Mouse (Mus musculus) heart, postnatal 0 days (tissue): ENCODE results near the gene Hpse2. TPM values are rescaled to one million over a fixed set of nuclear protein-coding genes. Genes with fewer than 3 reads are reported as not detected.
A peak's percentile ranks its signal among the peaks of the same experiment; 100 is the strongest.

Experiments
- ATAC-seq: fragments of 200-750 bp; cut with Nextera tagmentation; 2 replicates; pipeline ENCODE4 v1.8.0; 2017; ENCODE audit warnings: low read depth, moderate number of reproducible peaks, moderate library complexity; ENCODE audit not compliant: insufficient read depth
- DNase-seq: peaks from one replicate; pipeline ENCODE4 v3.0.0-alpha.2; 2016; ENCODE audit warnings: low spot score
- H3K27ac ChIP-seq: fragments of 300-500 bp; sonication (generic); 2 replicates; pipeline ENCODE4 v1.5.1; 2014; ENCODE audit warnings: low read depth, mild to moderate bottlenecking
- H3K27me3 ChIP-seq: fragments of 300-500 bp; sonication (generic); 2 replicates; pipeline ENCODE4 v1.6.1; 2014; ENCODE audit warnings: low read length, mixed read lengths; ENCODE audit not compliant: control insufficient read depth, insufficient read depth
- H3K36me3 ChIP-seq: fragments of 300-500 bp; sonication (generic); replicated peaks from 2 replicates; pipeline ENCODE4 v1.6.1; 2014; ENCODE audit warnings: low read length, mixed read lengths; ENCODE audit not compliant: control insufficient read depth, insufficient read depth
- H3K4me1 ChIP-seq: fragments of 300-500 bp; sonication (generic); 2 replicates; pipeline ENCODE4 v1.6.1; 2014; ENCODE audit warnings: antibody characterized with exemption; ENCODE audit not compliant: control insufficient read depth, insufficient read depth
- H3K4me2 ChIP-seq: fragments of 300-500 bp; sonication (generic); 2 replicates; pipeline ENCODE4 v1.6.1; 2014; ENCODE audit warnings: low read depth, mild to moderate bottlenecking, low read length, moderate library complexity
- H3K4me3 ChIP-seq: fragments of 300-500 bp; sonication (generic); 2 replicates; pipeline ENCODE4 v1.5.1; 2014; ENCODE audit warnings: low read depth, low read length
- H3K9ac ChIP-seq: fragments of 300-500 bp; sonication (generic); replicated peaks from 2 replicates; pipeline ENCODE4 v1.6.1; 2014; ENCODE audit warnings: low read depth, low read length, mixed read lengths
- H3K9me3 ChIP-seq: fragments of 300-500 bp; sonication (generic); replicated peaks from 2 replicates; pipeline ENCODE4 v1.6.1; 2016; ENCODE audit warnings: low read length; ENCODE audit not compliant: control insufficient read depth
- CTCF ChIP-seq: IDR thresholded peaks from 2 replicates; pipeline ENCODE4 v1.5.1; 2016; ENCODE audit warnings: antibody characterized with exemption, control low read depth, low read depth
- EP300 ChIP-seq: IDR thresholded peaks from 2 replicates; pipeline ENCODE4 v1.6.1; 2016; ENCODE audit warnings: antibody characterized with exemption, low read depth
- WGBS: fragments of 180-500 bp; shearing (Covaris S2); extraction: QIAGEN DNeasy Blood & Tissue Kit; methylation state at CpG from one replicate; pipeline ENCODE4 v1.1.7; 2014; 5-methylcytosine and 5-hydroxymethylcytosine counted together
- polyA plus RNA-seq: library from polyadenylated mRNA; unstranded; fragments of >200 nt; fragmentation: Nextera tagmentation; extraction: Ambion mirVana; gene quantifications from 2 replicates; pipeline ENCODE4 v1.2.1, GENCODE M21; 2015
- total RNA-seq: library from RNA; depleted of rRNA; stranded (reverse); fragments of >200 nt; gene quantifications from 2 replicates; pipeline ENCODE4 v1.2.3, GENCODE M21; 2014; ENCODE audit warnings: low replicate concordance

The Hpse2 gene
- total and polyA plus RNA-seq, 2 experiments from 2014 or later = 0.45 to 0.69 TPM

DNA sequence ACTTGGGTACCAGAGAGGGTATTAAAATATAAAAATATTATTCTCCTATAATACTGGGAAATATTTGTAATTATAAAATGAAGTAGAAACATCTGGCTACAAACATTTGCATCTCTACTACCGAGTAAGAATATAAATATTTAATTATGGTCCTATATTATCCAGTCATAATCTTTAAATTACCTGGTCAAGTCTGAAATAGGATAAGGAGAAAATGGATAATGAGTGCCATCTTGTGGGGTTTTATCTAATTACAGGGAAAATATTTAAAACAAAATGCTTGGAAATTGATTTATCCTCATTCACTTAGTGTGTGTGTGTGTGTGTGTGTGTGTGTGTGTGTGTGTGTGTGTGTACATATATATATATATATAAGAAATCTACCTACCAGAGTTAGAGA lies 19.0 kb upstream of the Hpse2 start:
- Histone ChIP-seq H3K27ac (no peak overlapping the region), H3K4me3 (no peak overlapping the region), H3K27me3 (no peaks in the 10 kb centered on the region), H3K4me1 (no peaks in the 10 kb centered on the region), H3K36me3 (no peaks in the 10 kb centered on the region), H3K9me3 (no peaks in the 10 kb centered on the region), H3K4me2 (no peak overlapping the region), H3K9ac (no peak overlapping the region)
- ATAC-seq = no peak
- WGBS = 19% methylated on average over 1 of the region's 1 CpGs
- TF ChIP-seq EP300 (no peak), CTCF (0 out of 2 replicates have a peak, but pooled peaks have one; percentile 6)
- DNase-seq = no peak

GRCm38 (mm10) chr19:43396327-43396726 lies 8.2 kb upstream of the Hpse2 start:
- WGBS = 1% methylated on average over 4 of the region's 4 CpGs
- no peaks in the 10 kb centered on the region for H3K9me3 ChIP-seq
- ATAC-seq (no peak; the same call in 1 of the 2 replicates), DNase-seq (peak; percentile 33)
- H3K4me1 ChIP-seq = no peaks in the 10 kb centered on the region
- H3K36me3 ChIP-seq = no peaks in the 10 kb centered on the region
- H3K4me2 ChIP-seq = no peak overlapping the region
- H3K4me3 ChIP-seq = no peak overlapping the region
- TF ChIP-seq EP300 (no peak), CTCF (peak; percentile 76)
- H3K27me3 ChIP-seq = 0 out of 2 replicates have a peak, but pooled peaks cover 6% of the 10 kb centered on the region
- no peak overlapping the region for H3K9ac ChIP-seq
- H3K27ac ChIP-seq = no peak overlapping the region

GRCm38 (mm10) chr19:43387071-43387770 lies 934 bp downstream of the Hpse2 start:
- ATAC-seq = no peak
- H3K27me3 ChIP-seq = peaks cover 69% of the 10 kb centered on the region
- peaks cover 5% of the 10 kb centered on the region; the same call in 1 of the 2 replicates for H3K4me1 ChIP-seq
- H3K36me3 ChIP-seq = no peaks in the 10 kb centered on the region
- no peak overlapping the region for H3K9ac ChIP-seq
- DNase-seq = no peak
- WGBS = 3% methylated on average over 14 of the region's 14 CpGs
- H3K9me3 ChIP-seq = no peaks in the 10 kb centered on the region
- H3K27ac ChIP-seq = no peak overlapping the region
- TF ChIP-seq EP300 (no peak), CTCF (no peak)
- peak overlapping the region; percentile 59 for H3K4me2 ChIP-seq
- peak overlapping the region; percentile 38 for H3K4me3 ChIP-seq

GRCm38 (mm10) chr19:43386041-43386952 lies 1.9 kb downstream of the Hpse2 start:
- peak overlapping the region; percentile 59 for H3K4me2 ChIP-seq
- no peak overlapping the region for H3K9ac ChIP-seq
- ATAC-seq (no peak), DNase-seq (no peak)
- no peak overlapping the region for H3K27ac ChIP-seq
- H3K36me3 ChIP-seq = no peaks in the 10 kb centered on the region
- TF ChIP-seq EP300 (no peak), CTCF (no peak)
- peaks cover 66% of the 10 kb centered on the region for H3K27me3 ChIP-seq
- WGBS = under 1% methylated on average over 48 of the region's 48 CpGs
- peaks cover 5% of the 10 kb centered on the region; the same call in 1 of the 2 replicates for H3K4me1 ChIP-seq
- peak overlapping the region; percentile 38 for H3K4me3 ChIP-seq
- H3K9me3 ChIP-seq = no peaks in the 10 kb centered on the region

GRCm38 (mm10) chr19:43385451-43385850 lies 2.7 kb downstream of the Hpse2 start:
- H3K27me3 ChIP-seq = peaks cover 66% of the 10 kb centered on the region
- H3K9ac ChIP-seq = no peak overlapping the region
- peak overlapping the region; percentile 59 for H3K4me2 ChIP-seq
- no peaks in the 10 kb centered on the region for H3K36me3 ChIP-seq
- WGBS = 3% methylated on average over 13 of the region's 13 CpGs
- H3K27ac ChIP-seq = no peak overlapping the region
- ATAC-seq (no peak), DNase-seq (no peak)
- peak overlapping the region; percentile 38 for H3K4me3 ChIP-seq
- H3K9me3 ChIP-seq = no peaks in the 10 kb centered on the region
- TF ChIP-seq CTCF = no peak
- TF ChIP-seq EP300 = no peak
- H3K4me1 ChIP-seq = peaks cover 5% of the 10 kb centered on the region; the same call in 1 of the 2 replicates
